8 mouse cellular contexts compared by ENCODE assay signal in the genomic region with DNA sequence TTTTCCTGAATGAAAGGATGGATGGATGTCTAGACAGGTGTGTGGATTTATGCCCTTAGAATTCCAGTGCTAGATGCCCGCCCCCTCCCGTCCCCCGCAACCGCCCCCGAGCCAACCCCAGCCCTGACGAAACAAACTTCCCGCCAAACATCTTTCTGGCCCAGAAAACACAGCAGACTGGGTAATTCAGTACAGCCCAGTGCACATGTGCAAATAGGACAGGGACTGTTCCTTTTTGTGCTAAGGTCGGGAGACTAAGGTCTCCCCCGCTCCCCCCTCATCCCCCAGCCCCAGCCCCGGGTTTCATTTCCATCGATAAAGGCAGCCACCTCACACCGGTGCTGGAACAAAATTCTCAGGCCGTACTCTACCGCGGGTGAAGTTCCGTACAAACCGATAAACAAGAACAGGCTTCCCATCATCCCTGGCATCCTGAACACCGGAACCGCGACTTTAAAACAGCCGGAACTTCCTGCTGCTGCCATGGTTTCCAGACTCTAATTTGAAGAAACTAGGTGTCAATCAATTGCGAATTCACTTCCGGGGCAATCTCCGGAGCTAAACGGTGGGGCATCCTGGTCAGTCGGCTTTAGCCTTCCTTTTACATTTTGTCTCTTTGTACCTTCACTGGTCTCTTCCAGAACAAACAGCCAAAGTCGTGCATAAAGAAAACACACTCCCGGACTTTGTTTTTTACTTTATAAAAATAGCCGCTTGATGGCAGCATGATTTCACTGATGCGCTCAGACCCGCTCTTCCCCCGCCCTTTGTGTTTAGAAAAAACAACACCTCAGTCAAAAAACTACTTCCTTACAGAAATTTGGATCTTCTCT. TPM values are rescaled to one million over a fixed set of nuclear protein-coding genes. Genes with fewer than 3 reads are reported as not detected.
DNase-seq lines count a peak whose midpoint lies in the region; ATAC-seq lines count a peak whose summit lies in the region.

No protein-coding gene starts in this region.

- peak overlapping the region; percentile 71 for H3K27ac ChIP-seq in brown adipose tissue, adult 24 weeks (replicated peaks; ENCODE audit: low read depth, low read length)
- H3K27ac ChIP-seq in heart, embryonic 13.5 days (replicated peaks), result peak overlapping the region; percentile 67
- peak overlapping the region; percentile 82 for H3K27ac ChIP-seq in liver, embryonic 12.5 days
- peak overlapping the region; percentile 76 for H3K27ac ChIP-seq in stomach, embryonic 16.5 days (ENCODE audit: low read length)

- no peaks in the 10 kb centered on the region for H3K27me3 ChIP-seq in heart, embryonic 13.5 days (replicated peaks)
- H3K27me3 ChIP-seq in liver, embryonic 12.5 days (replicated peaks), result no peaks in the 10 kb centered on the region
- H3K27me3 ChIP-seq in stomach, embryonic 16.5 days (ENCODE audit: control insufficient read depth, insufficient read depth, low read length), result no peaks in the 10 kb centered on the region

- H3K4me2 ChIP-seq in heart, embryonic 13.5 days, result peak overlapping the region; percentile 74
- peak overlapping the region; percentile 69 for H3K4me2 ChIP-seq in liver, embryonic 12.5 days
- H3K4me2 ChIP-seq in stomach, embryonic 16.5 days (ENCODE audit: low read depth, low read length), result peak overlapping the region; percentile 65

- WGBS in heart, embryonic 13.5 days, result under 1% methylated on average over 31 of the region's 32 CpGs
- under 1% methylated on average over 32 of the region's 32 CpGs for WGBS in liver, embryonic 12.5 days (ENCODE audit: insufficient replicate concordance)
- under 1% methylated on average over 32 of the region's 32 CpGs for WGBS in stomach, embryonic 16.5 days

- peak overlapping the region; percentile 81 for H3K9ac ChIP-seq in heart, embryonic 13.5 days
- H3K9ac ChIP-seq in liver, embryonic 12.5 days, result peak overlapping the region; percentile 79
- peak overlapping the region; percentile 81 for H3K9ac ChIP-seq in stomach, embryonic 16.5 days (ENCODE audit: low read length)

- peak overlapping the region; percentile 80 for H3K4me3 ChIP-seq in brown adipose tissue, adult 24 weeks (ENCODE audit: insufficient read depth, low read depth, low read length)
- H3K4me3 ChIP-seq in heart, embryonic 13.5 days, result peak overlapping the region; percentile 65
- H3K4me3 ChIP-seq in liver, embryonic 12.5 days, result peak overlapping the region; percentile 73
- peak overlapping the region; percentile 71 for H3K4me3 ChIP-seq in stomach, embryonic 16.5 days (replicated peaks; ENCODE audit: low read length)

- H3K36me3 ChIP-seq in heart, embryonic 13.5 days, result peaks cover 36% of the 10 kb centered on the region
- peaks cover 35% of the 10 kb centered on the region for H3K36me3 ChIP-seq in liver, embryonic 12.5 days
- 0 out of 2 replicates have a peak, but pooled peaks cover 11% of the 10 kb centered on the region for H3K36me3 ChIP-seq in stomach, embryonic 16.5 days (ENCODE audit: control insufficient read depth, insufficient read depth, low read length)

- ATAC-seq in CD4-positive, CD25-positive, alpha-beta regulatory T cell, adult 4 months, result peak; percentile 94
- ATAC-seq in heart, embryonic 13.5 days (ENCODE audit: extremely low read depth, insufficient number of reproducible peaks, low FRiP score, low TSS enrichment), result peak; percentile 71; the same call in 1 of the 2 replicates
- peak; percentile 92 for ATAC-seq in liver, embryonic 12.5 days
- peak; percentile 94 for ATAC-seq in stomach, embryonic 16.5 days (ENCODE audit: insufficient read depth, low FRiP score)

- H3K4me1 ChIP-seq in brown adipose tissue, adult 24 weeks (ENCODE audit: control insufficient read depth, insufficient read depth, insufficient read length, low read length), result no peaks in the 10 kb centered on the region
- H3K4me1 ChIP-seq in heart, embryonic 13.5 days, result peaks cover 6% of the 10 kb centered on the region; the same call in 1 of the 2 replicates
- peaks cover 11% of the 10 kb centered on the region; the same call in 1 of the 2 replicates for H3K4me1 ChIP-seq in liver, embryonic 12.5 days
- H3K4me1 ChIP-seq in stomach, embryonic 16.5 days (ENCODE audit: control insufficient read depth, insufficient read depth, low read length), result peaks cover 7% of the 10 kb centered on the region; the same call in 1 of the 2 replicates

- peak; percentile 25 for DNase-seq in fat pad, adult 2 months (ENCODE audit: extremely low read depth, low read depth, low spot score)
- peak; percentile 79 for DNase-seq in kidney, postnatal 10 days
- peak; percentile 78 for DNase-seq in neural tube, embryonic 10.5 days (ENCODE audit: extremely low spot score, low spot score)

- no peaks in the 10 kb centered on the region for H3K9me3 ChIP-seq in heart, embryonic 13.5 days
- H3K9me3 ChIP-seq in liver, embryonic 12.5 days (replicated peaks), result no peaks in the 10 kb centered on the region
- H3K9me3 ChIP-seq in stomach, embryonic 16.5 days (replicated peaks; ENCODE audit: control insufficient read depth, low read length), result no peaks in the 10 kb centered on the region

RNA-seq across cellular contexts. Expression of gene Pbdc1, which starts 9.7 kb away (rescaled TPM):
- polyA plus RNA-seq in CD4-positive, CD25-positive, alpha-beta regulatory T cell, adult 4 months (2017; shearing (Covaris generic)), result 10 to 100 TPM; 30.6 to 38.5 TPM
- 11.9 and 16.7 TPM in 2 replicates for polyA plus RNA-seq in brown adipose tissue, adult 24 weeks (2012; ENCODE audit: insufficient read depth, insufficient read length, missing spikeins)
- polyA plus RNA-seq in heart, embryonic 13.5 days (2015; fragmentation: Nextera tagmentation; extraction: Ambion mirVana), result 35.9 and 43.6 TPM in 2 replicates
- 51.5 and 54.0 TPM in 2 replicates for polyA plus RNA-seq in liver, embryonic 12.5 days (2016; fragmentation: Nextera tagmentation; extraction: Ambion mirVana)
- polyA plus RNA-seq in stomach, embryonic 16.5 days (2015; fragmentation: Nextera tagmentation; extraction: Ambion mirVana), result 55.6 and 57.4 TPM in 2 replicates

RNA-seq across cellular contexts. Expression of gene Magee1, which starts 50.3 kb away (rescaled TPM):
- 1 to 10 TPM; 2.6 to 3.4 TPM for polyA plus RNA-seq in CD4-positive, CD25-positive, alpha-beta regulatory T cell, adult 4 months (2017; shearing (Covaris generic))
- 2.3 and 3.6 TPM in 2 replicates for polyA plus RNA-seq in brown adipose tissue, adult 24 weeks (2012; ENCODE audit: insufficient read depth, insufficient read length, missing spikeins)
- 12.5 and 14.2 TPM in 2 replicates for polyA plus RNA-seq in heart, embryonic 13.5 days (2015; fragmentation: Nextera tagmentation; extraction: Ambion mirVana)
- polyA plus RNA-seq in liver, embryonic 12.5 days (2016; fragmentation: Nextera tagmentation; extraction: Ambion mirVana), result 3.1 and 3.2 TPM in 2 replicates
- polyA plus RNA-seq in stomach, embryonic 16.5 days (2015; fragmentation: Nextera tagmentation; extraction: Ambion mirVana), result 24.1 and 27.0 TPM in 2 replicates

Comparison
In these comparisons a context has a peak if more than half of its experiments do, and no peak if none do; other contexts are left out.
1. Peak in every context shown above with its lines: DNase-seq, ATAC-seq, H3K4me3 ChIP-seq and H3K27ac ChIP-seq.
2. DNase-seq: peak in every context shown above with its lines; median percentile 79 in kidney, postnatal 10 days; 78 in neural tube, embryonic 10.5 days; 25 in fat pad, adult 2 months.